Mouse (Mus musculus): ENCODE data around the gene Cox10.

- TF ChIP-seq POLR2A (IDR thresholded peaks at IDR 0.05; ENCODE audit: control insufficient read depth in 1 of 2, insufficient read depth in 1 of 2, low read depth in 1 of 2, low read length in 2 of 2, poor library complexity in 1 of 2) (no peak), TAL1 (IDR thresholded peaks at IDR 0.05; ENCODE audit: low read length) (no peak), CTCF (IDR thresholded peaks at IDR 0.05 in 2 of 3, conservative IDR thresholded peaks at IDR 0.05 in 1 of 3; ENCODE audit: control insufficient read depth in 1 of 3, insufficient read depth in 1 of 3, low read depth in 2 of 3, low read length in 3 of 3, poor library complexity in 1 of 3, severe bottlenecking in 1 of 3) (no peak), CHD2 (IDR thresholded peaks at IDR 0.05; ENCODE audit: low read length) (no peak), CHD1 (IDR thresholded peaks at IDR 0.05; ENCODE audit: low read depth, low read length) (no peak)
These were observed 43.6 kb downstream of the Cox10 start for GRCm38 (mm10) chr11:64035709-64036108.
